Mouse (Mus musculus): ENCODE results near the gene Dpy19l3. TPM values are rescaled to one million over a fixed set of nuclear protein-coding genes. Genes with fewer than 3 reads are reported as not detected.

Gene Dpy19l3
- polyA plus RNA-seq, 2 experiments: 2.1 to 7.3 TPM

GRCm38 (mm10) chr7:35733313-35734050 is 20.8 kb downstream of the Dpy19l3 start:
- 81% methylated on average over 14 of the region's 14 CpGs for WGBS (ENCODE audit: insufficient replicate concordance)
- ATAC-seq (ENCODE audit: insufficient read depth): no peak
- Histone ChIP-seq H3K36me3 (replicated peaks; ENCODE audit: control insufficient read depth, insufficient read depth, low read depth) (no peaks in the 10 kb centered on the region), H3K9me3 (ENCODE audit: control insufficient read depth, low read length) (no peaks in the 10 kb centered on the region), H3K27me3 (ENCODE audit: control insufficient read depth, insufficient read depth, low read length) (no peaks in the 10 kb centered on the region), H3K4me3 (ENCODE audit: insufficient read depth in 1 of 2, low read depth in 2 of 2, low read length in 2 of 2) (no peak overlapping the region), H3K4me1 (replicated peaks; ENCODE audit: control insufficient read depth in 2 of 2, insufficient read depth in 2 of 2, low read length in 1 of 2) (no peaks in the 10 kb centered on the region), H3K9ac (replicated peaks) (no peak overlapping the region), H3K27ac (no peak overlapping the region), H3K4me2 (ENCODE audit: low read depth) (no peak overlapping the region)
- TF ChIP-seq CTCF (IDR thresholded peaks at IDR 0.05; ENCODE audit: low read depth): no peak
- TF ChIP-seq EP300 (IDR thresholded peaks at IDR 0.05; ENCODE audit: low read depth): no peak
- DNase-seq (ENCODE audit: low read depth in 3 of 3, low spot score in 3 of 3): no peak

- H3K4me2 ChIP-seq (ENCODE audit: low read depth): no peak overlapping the region
- DNase-seq (ENCODE audit: low read depth in 3 of 3, low spot score in 3 of 3) (no peak), ATAC-seq (ENCODE audit: insufficient read depth) (no peak)
- no peak overlapping the region for H3K9ac ChIP-seq (replicated peaks)
- no peaks in the 10 kb centered on the region for H3K27me3 ChIP-seq (ENCODE audit: control insufficient read depth, insufficient read depth, low read length)
- no peaks in the 10 kb centered on the region for H3K36me3 ChIP-seq (replicated peaks; ENCODE audit: control insufficient read depth, insufficient read depth, low read depth)
- no peak overlapping the region for H3K27ac ChIP-seq
- WGBS (ENCODE audit: insufficient replicate concordance): 75% methylated on average over 10 of the region's 10 CpGs
- H3K9me3 ChIP-seq (ENCODE audit: control insufficient read depth, low read length): no peaks in the 10 kb centered on the region
- H3K4me1 ChIP-seq (replicated peaks; ENCODE audit: control insufficient read depth in 2 of 2, insufficient read depth in 2 of 2, low read length in 1 of 2): no peaks in the 10 kb centered on the region
- H3K4me3 ChIP-seq (ENCODE audit: insufficient read depth in 1 of 2, low read depth in 2 of 2, low read length in 2 of 2): no peak overlapping the region
- no peak for TF ChIP-seq EP300 (IDR thresholded peaks at IDR 0.05; ENCODE audit: low read depth)
- TF ChIP-seq CTCF (IDR thresholded peaks at IDR 0.05; ENCODE audit: low read depth): no peak
Measured at GRCm38 (mm10) chr7:35732585-35733059, 21.6 kb downstream of the Dpy19l3 start.

- H3K4me1 ChIP-seq (replicated peaks; ENCODE audit: control insufficient read depth in 2 of 2, insufficient read depth in 2 of 2, low read length in 1 of 2): no peaks in the 10 kb centered on the region
- no peak overlapping the region for H3K9ac ChIP-seq (replicated peaks)
- no peaks in the 10 kb centered on the region for H3K27me3 ChIP-seq (ENCODE audit: control insufficient read depth, insufficient read depth, low read length)
- no peaks in the 10 kb centered on the region for H3K9me3 ChIP-seq (ENCODE audit: control insufficient read depth, low read length)
- no peak overlapping the region for H3K27ac ChIP-seq
- no peak for TF ChIP-seq CTCF (IDR thresholded peaks at IDR 0.05; ENCODE audit: low read depth)
- no peak for TF ChIP-seq EP300 (IDR thresholded peaks at IDR 0.05; ENCODE audit: low read depth)
- H3K4me2 ChIP-seq (ENCODE audit: low read depth): no peak overlapping the region
- 56% methylated on average over 9 of the region's 9 CpGs for WGBS (ENCODE audit: insufficient replicate concordance)
- ATAC-seq (ENCODE audit: insufficient read depth) (no peak), DNase-seq (ENCODE audit: low read depth in 3 of 3, low spot score in 3 of 3) (no peak)
- H3K4me3 ChIP-seq (ENCODE audit: insufficient read depth in 1 of 2, low read depth in 2 of 2, low read length in 2 of 2): no peak overlapping the region
- H3K36me3 ChIP-seq (replicated peaks; ENCODE audit: control insufficient read depth, insufficient read depth, low read depth): no peaks in the 10 kb centered on the region
Measured at GRCm38 (mm10) chr7:35729621-35730031, 24.6 kb downstream of the Dpy19l3 start.

GRCm38 (mm10) chr7:35728376-35728775 is 25.9 kb downstream of the Dpy19l3 start:
- ATAC-seq (ENCODE audit: insufficient read depth): no peak

GRCm38 (mm10) chr7:35723035-35723434 is 31.2 kb downstream of the Dpy19l3 start:
- DNase-seq (ENCODE audit: low read depth in 3 of 3, low spot score in 3 of 3) (no peak), ATAC-seq (ENCODE audit: insufficient read depth) (no peak)
- no peaks in the 10 kb centered on the region for H3K36me3 ChIP-seq (replicated peaks; ENCODE audit: control insufficient read depth, insufficient read depth, low read depth)
- no peak overlapping the region for H3K4me2 ChIP-seq (ENCODE audit: low read depth)
- TF ChIP-seq CTCF (IDR thresholded peaks at IDR 0.05; ENCODE audit: low read depth) (peak; percentile 41), EP300 (IDR thresholded peaks at IDR 0.05; ENCODE audit: low read depth) (no peak)
- H3K4me1 ChIP-seq (replicated peaks; ENCODE audit: control insufficient read depth in 2 of 2, insufficient read depth in 2 of 2, low read length in 1 of 2): no peaks in the 10 kb centered on the region
- H3K27ac ChIP-seq: no peak overlapping the region
- H3K9me3 ChIP-seq (ENCODE audit: control insufficient read depth, low read length): no peaks in the 10 kb centered on the region
- WGBS (ENCODE audit: insufficient replicate concordance): 83% methylated on average over 2 of the region's 2 CpGs
- H3K9ac ChIP-seq (replicated peaks): no peak overlapping the region
- no peak overlapping the region for H3K4me3 ChIP-seq (ENCODE audit: insufficient read depth in 1 of 2, low read depth in 2 of 2, low read length in 2 of 2)
- no peaks in the 10 kb centered on the region for H3K27me3 ChIP-seq (ENCODE audit: control insufficient read depth, insufficient read depth, low read length)

More at GRCm38 (mm10) chr7:35728376-35728775, 25.9 kb downstream of the Dpy19l3 start:
- DNase-seq (ENCODE audit: low read depth in 3 of 3, low spot score in 3 of 3): no peak
- H3K9me3 ChIP-seq (ENCODE audit: control insufficient read depth, low read length): no peaks in the 10 kb centered on the region
- H3K27me3 ChIP-seq (ENCODE audit: control insufficient read depth, insufficient read depth, low read length): no peaks in the 10 kb centered on the region
- 72% methylated on average over 12 of the region's 12 CpGs for WGBS (ENCODE audit: insufficient replicate concordance)
- no peaks in the 10 kb centered on the region for H3K36me3 ChIP-seq (replicated peaks; ENCODE audit: control insufficient read depth, insufficient read depth, low read depth)
- no peak overlapping the region for H3K4me3 ChIP-seq (ENCODE audit: insufficient read depth in 1 of 2, low read depth in 2 of 2, low read length in 2 of 2)
- no peak for TF ChIP-seq CTCF (IDR thresholded peaks at IDR 0.05; ENCODE audit: low read depth)
- no peak for TF ChIP-seq EP300 (IDR thresholded peaks at IDR 0.05; ENCODE audit: low read depth)
- H3K27ac ChIP-seq: no peak overlapping the region
- no peak overlapping the region for H3K9ac ChIP-seq (replicated peaks)
- H3K4me1 ChIP-seq (replicated peaks; ENCODE audit: control insufficient read depth in 2 of 2, insufficient read depth in 2 of 2, low read length in 1 of 2): no peaks in the 10 kb centered on the region
- H3K4me2 ChIP-seq (ENCODE audit: low read depth): no peak overlapping the region

Measured in liver, embryonic 14.5 days (tissue).